Mouse (Mus musculus) limb, embryonic 15.5 days (tissue): ENCODE data around the gene Cgnl1. TPM values are rescaled to one million over a fixed set of nuclear protein-coding genes. Genes with fewer than 3 reads are reported as not detected.

Experiments used
- ATAC-seq: fragments of 200-750 bp; cut with Nextera tagmentation; 2 replicates; pipeline ENCODE4 v1.8.0; 2017; ENCODE audit warnings: low read depth, moderate TSS enrichment; ENCODE audit not compliant: insufficient number of reproducible peaks, low FRiP score, low TSS enrichment
- H3K27ac ChIP-seq: fragments of 300-500 bp; sonication (generic); 2 replicates; pipeline ENCODE4 v1.5.1; 2015; ENCODE audit warnings: moderate library complexity, mild to moderate bottlenecking, inconsistent platforms
- H3K27me3 ChIP-seq: fragments of 300-500 bp; sonication (generic); 2 replicates; pipeline ENCODE4 v1.6.1; 2015; ENCODE audit warnings: inconsistent platforms
- H3K36me3 ChIP-seq: fragments of 300-500 bp; sonication (generic); 2 replicates; pipeline ENCODE4 v1.6.1; 2015; ENCODE audit warnings: inconsistent platforms
- H3K4me1 ChIP-seq: fragments of 300-500 bp; sonication (generic); 2 replicates; pipeline ENCODE4 v1.6.1; 2015; ENCODE audit warnings: inconsistent platforms
- H3K4me2 ChIP-seq: fragments of 300-500 bp; sonication (generic); 2 replicates; pipeline ENCODE4 v1.6.1; 2015; ENCODE audit warnings: mild to moderate bottlenecking, inconsistent platforms
- H3K4me3 ChIP-seq: fragments of 300-500 bp; sonication (generic); 2 replicates; pipeline ENCODE4 v1.5.1; 2015; ENCODE audit warnings: mild to moderate bottlenecking, inconsistent platforms
- H3K9ac ChIP-seq: fragments of 300-500 bp; sonication (generic); 2 replicates; pipeline ENCODE4 v1.6.1; 2015; ENCODE audit warnings: inconsistent platforms
- H3K9me3 ChIP-seq: fragments of 300-500 bp; sonication (generic); 2 replicates; pipeline ENCODE4 v1.6.1; 2016; ENCODE audit warnings: inconsistent platforms
- WGBS: fragments of 180-500 bp; shearing (Covaris S2); methylation state at CpG from one replicate; pipeline ENCODE4 v1.1.7; 2015; 5-methylcytosine and 5-hydroxymethylcytosine counted together
- polyA plus RNA-seq: library from polyadenylated mRNA; unstranded; fragments of >200 nt; fragmentation: Nextera tagmentation; extraction: Ambion mirVana; gene quantifications from 2 replicates; pipeline ENCODE4 v1.2.1, GENCODE M21; 2015

Gene Cgnl1
- polyA plus RNA-seq, 1 experiment from 2014 or later = 17.5 TPM

- H3K4me2 ChIP-seq = no peak overlapping the region
- 67% methylated on average over 2 of the region's 2 CpGs for WGBS
- H3K4me1 ChIP-seq = peaks cover 3% of the 10 kb centered on the region; the same call in 1 of the 2 replicates
- H3K27ac ChIP-seq = no peak overlapping the region
- H3K9me3 ChIP-seq = no peaks in the 10 kb centered on the region
- no peaks in the 10 kb centered on the region for H3K36me3 ChIP-seq
- ATAC-seq = no peak
- H3K4me3 ChIP-seq = no peak overlapping the region
- no peaks in the 10 kb centered on the region for H3K27me3 ChIP-seq
- H3K9ac ChIP-seq = no peak overlapping the region
Observed at GRCm38 (mm10) chr9:71689369-71690073, 81.9 kb downstream of the Cgnl1 start.

GRCm38 (mm10) chr9:71686463-71686862 is 84.9 kb downstream of the Cgnl1 start:
- 75% methylated on average over 8 of the region's 8 CpGs for whole genome bisulfite sequencing
- no peaks in the 10 kb centered on the region for H3K36me3 ChIP-seq
- no peaks in the 10 kb centered on the region for H3K9me3 ChIP-seq
- peaks cover 4% of the 10 kb centered on the region; the same call in 1 of the 2 replicates for H3K4me1 ChIP-seq
- H3K9ac ChIP-seq = no peak overlapping the region
- H3K4me3 ChIP-seq = no peak overlapping the region
- H3K27me3 ChIP-seq = no peaks in the 10 kb centered on the region
- H3K27ac ChIP-seq = no peak overlapping the region
- H3K4me2 ChIP-seq = no peak overlapping the region
- no peak for ATAC-seq

- Histone ChIP-seq H3K9me3 (no peaks in the 10 kb centered on the region), H3K27ac (no peak overlapping the region), H3K4me1 (peaks cover 17% of the 10 kb centered on the region), H3K4me2 (no peak overlapping the region), H3K4me3 (no peak overlapping the region), H3K27me3 (no peaks in the 10 kb centered on the region), H3K36me3 (no peaks in the 10 kb centered on the region), H3K9ac (no peak overlapping the region)
- ATAC-seq = no peak
- WGBS = 74% methylated on average over 3 of the region's 3 CpGs
Observed at GRCm38 (mm10) chr9:71684772-71685171, 86.6 kb downstream of the Cgnl1 start.

- no peak overlapping the region for H3K4me3 ChIP-seq
- ATAC-seq = no peak
- no peak overlapping the region for H3K4me2 ChIP-seq
- WGBS = 64% methylated on average over 9 of the region's 9 CpGs
- no peaks in the 10 kb centered on the region for H3K9me3 ChIP-seq
- no peak overlapping the region for H3K9ac ChIP-seq
- H3K4me1 ChIP-seq = peaks cover 29% of the 10 kb centered on the region
- no peaks in the 10 kb centered on the region for H3K36me3 ChIP-seq
- H3K27ac ChIP-seq = peak overlapping the region; percentile 89
- H3K27me3 ChIP-seq = no peaks in the 10 kb centered on the region
Observed at GRCm38 (mm10) chr9:71680381-71680780, 91.0 kb downstream of the Cgnl1 start.

- no peak overlapping the region for H3K9ac ChIP-seq
- H3K36me3 ChIP-seq = no peaks in the 10 kb centered on the region
- ATAC-seq = peak; percentile 96
- H3K9me3 ChIP-seq = no peaks in the 10 kb centered on the region
- H3K4me2 ChIP-seq = no peak overlapping the region
- H3K4me1 ChIP-seq = peaks cover 29% of the 10 kb centered on the region
- H3K27me3 ChIP-seq = no peaks in the 10 kb centered on the region
- 44% methylated on average over 11 of the region's 11 CpGs for WGBS
- H3K4me3 ChIP-seq = no peak overlapping the region
- H3K27ac ChIP-seq = peak overlapping the region; percentile 89
Observed at GRCm38 (mm10) chr9:71679103-71679815, 92.1 kb downstream of the Cgnl1 start.

GRCm38 (mm10) chr9:71676988-71677688 is 94.3 kb downstream of the Cgnl1 start:
- Histone ChIP-seq H3K9ac (no peak overlapping the region), H3K36me3 (no peaks in the 10 kb centered on the region), H3K4me2 (no peak overlapping the region), H3K4me3 (no peak overlapping the region), H3K27ac (no peak overlapping the region), H3K4me1 (peaks cover 29% of the 10 kb centered on the region), H3K9me3 (no peaks in the 10 kb centered on the region), H3K27me3 (no peaks in the 10 kb centered on the region)
- no peak for ATAC-seq
- 61% methylated on average over 5 of the region's 5 CpGs for WGBS

GRCm38 (mm10) chr9:71675799-71676414 is 95.5 kb downstream of the Cgnl1 start:
- WGBS = 58% methylated on average over 3 of the region's 3 CpGs
- H3K4me3 ChIP-seq = no peak overlapping the region
- H3K4me2 ChIP-seq = no peak overlapping the region
- H3K27ac ChIP-seq = no peak overlapping the region
- ATAC-seq = no peak
- no peaks in the 10 kb centered on the region for H3K9me3 ChIP-seq
- peaks cover 23% of the 10 kb centered on the region for H3K4me1 ChIP-seq
- no peak overlapping the region for H3K9ac ChIP-seq
- H3K36me3 ChIP-seq = no peaks in the 10 kb centered on the region
- H3K27me3 ChIP-seq = no peaks in the 10 kb centered on the region

- no peak overlapping the region for H3K9ac ChIP-seq
- H3K27me3 ChIP-seq = no peaks in the 10 kb centered on the region
- 97% methylated on average over 2 of the region's 2 CpGs for WGBS
- H3K27ac ChIP-seq = no peak overlapping the region
- no peak overlapping the region for H3K4me3 ChIP-seq
- no peaks in the 10 kb centered on the region for H3K9me3 ChIP-seq
- H3K4me1 ChIP-seq = peaks cover 17% of the 10 kb centered on the region
- no peaks in the 10 kb centered on the region for H3K36me3 ChIP-seq
- H3K4me2 ChIP-seq = no peak overlapping the region
- no peak for ATAC-seq
Observed at GRCm38 (mm10) chr9:71675216-71675615, 96.2 kb downstream of the Cgnl1 start.

GRCm38 (mm10) chr9:71674476-71674875 is 96.9 kb downstream of the Cgnl1 start:
- H3K4me3 ChIP-seq = no peak overlapping the region
- H3K36me3 ChIP-seq = no peaks in the 10 kb centered on the region
- no peak overlapping the region for H3K27ac ChIP-seq
- 29% methylated on average over 5 of the region's 5 CpGs for WGBS
- no peak overlapping the region for H3K9ac ChIP-seq
- H3K27me3 ChIP-seq = no peaks in the 10 kb centered on the region
- no peak for ATAC-seq
- H3K4me2 ChIP-seq = no peak overlapping the region
- H3K4me1 ChIP-seq = peaks cover 10% of the 10 kb centered on the region
- H3K9me3 ChIP-seq = no peaks in the 10 kb centered on the region

- no peak for ATAC-seq
- Histone ChIP-seq H3K4me3 (no peak overlapping the region), H3K4me1 (0 out of 2 replicates have a peak, but pooled peaks cover 6% of the 10 kb centered on the region), H3K9ac (no peak overlapping the region), H3K27ac (no peak overlapping the region), H3K4me2 (no peak overlapping the region), H3K27me3 (no peaks in the 10 kb centered on the region), H3K36me3 (no peaks in the 10 kb centered on the region), H3K9me3 (no peaks in the 10 kb centered on the region)
- WGBS = over 99% methylated on average over 4 of the region's 4 CpGs
Observed at GRCm38 (mm10) chr9:71672495-71672894, 98.9 kb downstream of the Cgnl1 start.

- H3K36me3 ChIP-seq = no peaks in the 10 kb centered on the region
- no peaks in the 10 kb centered on the region for H3K9me3 ChIP-seq
- no peak overlapping the region for H3K27ac ChIP-seq
- WGBS = 59% methylated on average over 5 of the region's 5 CpGs
- no peak overlapping the region for H3K9ac ChIP-seq
- H3K4me3 ChIP-seq = no peak overlapping the region
- H3K4me2 ChIP-seq = no peak overlapping the region
- H3K27me3 ChIP-seq = no peaks in the 10 kb centered on the region
- peaks cover 18% of the 10 kb centered on the region for H3K4me1 ChIP-seq
- no peak for ATAC-seq
Observed at GRCm38 (mm10) chr9:71670677-71671076, 100.7 kb downstream of the Cgnl1 start.
